Mouse (Mus musculus) thymus, postnatal 14 days (tissue): ENCODE measurements at regions not wholly inside any gene's neighbourhood (a gene's known extent, or its start where the extent isn't known, plus 50 kb on each side); places are given as distances from the start of the nearest gene placed in this dataset.

ENCODE experiments used
- DNase-seq: peaks from one replicate; pipeline ENCODE4 v3.0.0; 2021

DNA sequence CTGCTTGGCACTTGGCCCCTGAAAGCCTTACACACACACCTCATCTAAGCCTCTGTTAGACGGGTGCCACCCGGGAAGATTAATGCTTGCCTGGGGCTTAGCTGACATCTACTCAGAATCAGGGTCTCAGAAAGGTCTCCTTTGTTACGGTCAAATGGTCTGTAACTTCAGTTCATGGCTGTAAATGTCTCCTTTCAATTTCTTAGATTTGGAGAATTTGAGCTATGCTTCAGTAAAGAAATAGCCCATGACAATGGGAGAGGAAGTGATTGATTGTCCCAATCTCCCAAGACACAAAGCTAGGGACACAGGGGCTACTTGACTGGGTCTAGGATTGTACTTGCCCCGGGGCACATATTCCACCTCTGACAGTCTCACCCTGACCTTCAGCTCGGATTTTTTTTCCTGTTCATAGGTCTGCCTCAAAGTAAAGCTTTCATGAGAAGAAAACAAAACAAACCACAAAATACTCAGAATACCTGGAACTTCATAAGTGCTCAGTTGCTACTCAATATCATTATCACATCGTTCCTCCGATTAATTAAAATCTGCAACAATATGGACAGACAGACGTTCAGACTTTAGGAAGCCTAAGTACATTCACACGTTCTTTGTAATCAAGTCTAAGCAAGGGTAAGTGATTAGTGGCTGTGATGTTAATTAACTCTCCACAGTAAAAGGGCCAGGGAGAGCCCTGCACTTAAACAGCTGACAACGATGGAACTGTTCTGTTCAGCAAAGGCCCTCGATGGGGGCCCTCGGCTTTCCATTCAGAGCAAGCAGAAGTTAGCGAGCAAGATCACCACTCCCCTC lies 132.9 kb upstream of the Slco3a1 start:
- DNase-seq, result no peak

- DNase-seq, result no peak
Measured at GRCm38 (mm10) chr7:74683979-74684378, 129.4 kb upstream of the Slco3a1 start.

GRCm38 (mm10) chr7:74673626-74674295 lies 119.2 kb upstream of the Slco3a1 start:
- DNase-seq, result no peak

DNA sequence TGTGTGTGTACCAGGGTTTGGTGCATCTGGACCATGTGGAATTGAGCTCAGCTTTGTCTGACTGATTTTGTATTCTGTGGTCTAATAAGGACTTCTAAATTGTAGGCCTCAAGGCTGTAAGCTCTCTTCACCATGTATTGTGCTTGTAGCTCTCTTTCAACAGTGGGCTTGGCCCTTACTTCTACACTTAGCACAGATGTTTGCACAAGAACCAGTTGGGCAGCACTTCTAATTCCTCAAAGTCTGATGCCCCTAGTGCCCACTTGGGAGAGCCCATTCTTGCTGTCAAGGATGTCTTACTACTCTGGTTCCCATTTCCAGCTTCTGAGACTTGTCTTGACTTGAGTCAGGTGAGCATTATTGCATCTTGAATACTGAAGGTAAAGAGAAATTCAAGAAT lies 114.5 kb upstream of the Slco3a1 start:
- DNase-seq, result no peak

GRCm38 (mm10) chr7:74667106-74667505 lies 112.5 kb upstream of the Slco3a1 start:
- no peak for DNase-seq

DNA sequence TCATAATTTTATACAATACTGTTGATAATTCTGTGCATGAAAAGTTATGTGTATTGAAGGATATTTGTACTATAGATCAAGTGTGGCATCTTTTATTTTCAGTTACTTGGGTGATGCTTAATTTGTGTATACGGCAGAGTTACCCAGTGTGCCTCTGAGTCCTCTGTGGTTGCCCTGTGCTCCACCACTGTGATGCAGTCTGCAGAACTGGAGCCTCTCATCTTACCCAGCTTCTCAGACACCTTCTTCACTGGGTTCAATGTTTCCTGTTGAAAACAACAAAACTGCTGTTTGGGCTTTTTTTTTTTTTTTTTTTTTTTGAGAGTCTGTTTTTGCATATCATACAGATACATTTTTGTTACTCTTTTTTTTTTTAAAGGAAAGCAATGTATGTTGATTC lies 109.2 kb upstream of the Slco3a1 start:
- DNase-seq, result no peak

GRCm38 (mm10) chr7:74647310-74647709 lies 92.7 kb upstream of the Slco3a1 start:
- no peak for DNase-seq

GRCm38 (mm10) chr7:74640171-74640570 lies 85.6 kb upstream of the Slco3a1 start:
- DNase-seq, result no peak

GRCm38 (mm10) chr7:74632217-74632616 lies 77.6 kb upstream of the Slco3a1 start:
- no peak for DNase-seq

DNA sequence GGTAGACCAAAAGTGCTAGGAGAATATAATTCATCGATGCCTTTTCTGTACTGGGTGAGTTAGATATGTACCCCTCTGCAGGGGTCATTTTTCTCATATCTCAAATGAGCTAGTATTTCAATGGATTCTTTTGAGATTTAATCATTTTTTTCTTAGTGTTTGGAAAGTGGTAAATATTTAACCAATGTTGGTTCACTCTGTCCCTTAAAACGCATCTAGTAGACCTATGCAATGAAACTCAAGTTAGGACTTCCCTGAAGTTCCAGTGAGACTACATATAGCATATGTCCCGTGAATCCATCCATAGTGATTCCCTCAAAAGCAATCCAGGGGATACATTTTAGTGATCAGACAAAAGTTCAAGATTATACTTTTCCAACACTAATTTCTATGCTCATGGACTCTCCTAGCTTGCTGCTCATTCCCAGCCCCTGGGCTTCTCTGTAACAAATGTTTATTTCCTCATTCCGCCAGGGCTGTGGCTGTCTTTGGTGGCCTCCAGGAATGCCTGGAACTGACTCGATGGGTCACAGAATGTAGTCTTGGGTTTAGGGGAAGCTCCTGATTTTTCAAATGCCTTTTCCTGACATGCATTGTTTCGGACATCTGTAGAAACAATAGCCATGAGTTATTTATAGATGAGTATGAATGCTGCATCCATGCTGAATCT lies 74.4 kb upstream of the Slco3a1 start:
- no peak for DNase-seq
